In the genomic region with DNA sequence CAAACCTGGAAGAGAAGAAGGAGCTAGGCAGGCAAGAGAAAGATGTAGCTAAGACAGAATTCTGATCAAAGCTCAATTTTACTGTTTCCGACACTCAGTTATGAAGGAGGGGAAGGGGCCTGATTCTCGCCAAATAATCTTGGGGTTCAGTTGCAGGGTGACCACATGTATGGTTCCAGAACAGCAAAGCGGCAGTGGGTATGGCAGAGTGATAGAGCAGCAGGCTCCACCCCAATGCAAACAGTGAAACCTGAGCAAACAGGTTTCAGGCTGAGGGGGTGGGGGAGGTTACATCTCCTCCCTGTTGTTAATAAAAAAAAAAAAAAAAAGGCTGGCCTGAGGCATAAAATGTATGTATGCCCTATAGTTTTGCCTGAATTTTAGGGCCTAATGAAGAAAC, we compare ENCODE assay signal across 6 mouse cellular contexts.
DNase-seq lines count a peak whose midpoint lies in the region; ATAC-seq and TF ChIP-seq lines count a peak whose summit lies in the region.
"Not testable (repeated sequence)": the region's sequence is repeated elsewhere in the genome, so short reads cannot be mapped to it uniquely, and the experiment has no call there.

No protein-coding gene starts in this region.

- H3K27me3 ChIP-seq in kidney, adult 2 months (replicated peaks; ENCODE audit: control insufficient read depth, insufficient read depth, low read length); stomach, embryonic 14.5 days (ENCODE audit: control insufficient read depth, insufficient read depth, low read length); stomach, embryonic 15.5 days (replicated peaks); stomach, embryonic 16.5 days (ENCODE audit: control insufficient read depth, insufficient read depth, low read length); stomach, postnatal 0 days (ENCODE audit: control insufficient read depth, insufficient read depth, low read length): not testable (repeated sequence)

- H3K4me3 ChIP-seq in kidney, adult 2 months (ENCODE audit: insufficient read depth, low read depth, low read length); stomach, embryonic 14.5 days (ENCODE audit: low read depth, low read length); stomach, embryonic 15.5 days (replicated peaks); stomach, embryonic 16.5 days (replicated peaks; ENCODE audit: low read length); stomach, postnatal 0 days (ENCODE audit: low read depth, low read length): not testable (repeated sequence)

- DNase-seq in kidney, adult 2 months = peak; percentile 1
- peak; percentile 16 for DNase-seq in stomach, postnatal 0 days (ENCODE audit: low spot score)
- peak; percentile 3 for DNase-seq in urinary bladder, postnatal 14 days (ENCODE audit: low spot score)

- not testable (repeated sequence) for H3K36me3 ChIP-seq in kidney, adult 2 months (ENCODE audit: control insufficient read depth, insufficient read depth, low read length); stomach, embryonic 14.5 days (ENCODE audit: control insufficient read depth, insufficient read depth, low read length); stomach, embryonic 15.5 days; stomach, embryonic 16.5 days (ENCODE audit: control insufficient read depth, insufficient read depth, low read length); stomach, postnatal 0 days (ENCODE audit: control insufficient read depth, insufficient read depth, low read length)

- not testable (repeated sequence) for H3K9me3 ChIP-seq in stomach, embryonic 14.5 days (ENCODE audit: control insufficient read depth, low read depth, low read length); stomach, embryonic 15.5 days; stomach, embryonic 16.5 days (replicated peaks; ENCODE audit: control insufficient read depth, low read length); stomach, postnatal 0 days (ENCODE audit: control insufficient read depth, low read length)

- H3K4me2 ChIP-seq in stomach, embryonic 14.5 days (replicated peaks; ENCODE audit: low read depth, low read length); stomach, embryonic 15.5 days; stomach, embryonic 16.5 days (ENCODE audit: low read depth, low read length); stomach, postnatal 0 days (replicated peaks; ENCODE audit: low read depth): not testable (repeated sequence)

- TF ChIP-seq EP300 in stomach, postnatal 0 days (optimal IDR thresholded peaks at IDR 0.05) = not testable (repeated sequence)

- H3K4me1 ChIP-seq in kidney, adult 2 months (ENCODE audit: control insufficient read depth, insufficient read depth, low read length); stomach, embryonic 14.5 days (ENCODE audit: control insufficient read depth, insufficient read depth, low read length); stomach, embryonic 15.5 days; stomach, embryonic 16.5 days (ENCODE audit: control insufficient read depth, insufficient read depth, low read length); stomach, postnatal 0 days (replicated peaks; ENCODE audit: control insufficient read depth, insufficient read depth): not testable (repeated sequence)

- not testable (repeated sequence) for H3K9ac ChIP-seq in stomach, embryonic 14.5 days (replicated peaks; ENCODE audit: low read depth, low read length); stomach, embryonic 15.5 days; stomach, embryonic 16.5 days (ENCODE audit: low read length); stomach, postnatal 0 days (ENCODE audit: low read length)

- not testable (repeated sequence) for TF ChIP-seq CTCF in kidney, adult 2 months (conservative IDR thresholded peaks at IDR 0.05; ENCODE audit: insufficient read depth, insufficient read length, low read depth, low read length); stomach, postnatal 0 days (IDR thresholded peaks at IDR 0.05; ENCODE audit: low read depth)

- not testable (repeated sequence) for H3K27ac ChIP-seq in kidney, adult 2 months (ENCODE audit: insufficient read depth, low read depth, low read length); stomach, embryonic 14.5 days (ENCODE audit: low read length); stomach, embryonic 15.5 days; stomach, embryonic 16.5 days (ENCODE audit: low read length); stomach, postnatal 0 days (replicated peaks)

- TF ChIP-seq POLR2A in kidney, adult 2 months (IDR thresholded peaks at IDR 0.05; ENCODE audit: low read depth, low read length) = not testable (repeated sequence)

- peak; percentile 71; the same call in 1 of the 2 replicates for ATAC-seq in stomach, embryonic 14.5 days (ENCODE audit: insufficient number of reproducible peaks, insufficient read depth, low FRiP score, low read depth)
- peak; percentile 70; the same call in 1 of the 2 replicates for ATAC-seq in stomach, embryonic 15.5 days (ENCODE audit: insufficient read depth, low FRiP score, low read depth)
- ATAC-seq in stomach, embryonic 16.5 days (ENCODE audit: insufficient read depth, low FRiP score) = peak; percentile 80
- ATAC-seq in stomach, postnatal 0 days (ENCODE audit: low FRiP score, low TSS enrichment) = not testable (repeated sequence)

- WGBS in kidney, adult 2 months = 81% methylated on average over 3 of the region's 3 CpGs
- WGBS in stomach, embryonic 14.5 days = 80% methylated on average over 3 of the region's 3 CpGs
- WGBS in stomach, embryonic 15.5 days = 67% methylated on average over 3 of the region's 3 CpGs
- WGBS in stomach, embryonic 16.5 days = 76% methylated on average over 3 of the region's 3 CpGs
- 62% methylated on average over 3 of the region's 3 CpGs for whole genome bisulfite sequencing in stomach, postnatal 0 days
